Mouse (Mus musculus) heart, postnatal 36 days (tissue): ENCODE measurements at regions not wholly inside any gene's neighbourhood (a gene's known extent, or its start where the extent isn't known, plus 50 kb on each side); places are given as distances from the start of the nearest gene placed in this dataset.

Source experiments
- DNase-seq, 2 experiments: peaks; one replicate each; pipeline ENCODE4 v3.0.0; 2021 to 2022
- intact Hi-C: fragments of 180-260 bp; cut with DNase I; formaldehyde crosslinking; loops from one replicate; pipeline ENCODE4 v1.15.1; 2025

GRCm38 (mm10) chr16:19834128-19834527 lies 74.1 kb downstream of the B3gnt5 start:
- intact Hi-C loops = no loop called here

GRCm38 (mm10) chr16:19834750-19835149 lies 74.7 kb downstream of the B3gnt5 start:
- intact Hi-C loops = no loop called here
- no peak for DNase-seq

More at GRCm38 (mm10) chr16:19834128-19834527, 74.1 kb downstream of the B3gnt5 start:
- no peak for DNase-seq

GRCm38 (mm10) chr16:19839831-19840230 lies 79.8 kb downstream of the B3gnt5 start:
- intact Hi-C loops = loop anchor here (10.0 kb wide), 1 partner anchor 115 kb away; no protein-coding TSS in a partner anchor
- DNase-seq = no peak

- no peak for DNase-seq
- intact Hi-C loops = loop anchor here (10.0 kb wide), 1 partner anchor 118 kb away; no protein-coding TSS in a partner anchor
Measured at GRCm38 (mm10) chr16:19842346-19843025, 82.5 kb downstream of the B3gnt5 start.

- no peak for DNase-seq
- intact Hi-C loops = loop anchor here (10.0 kb wide), 1 partner anchor 119 kb away; no protein-coding TSS in a partner anchor
Measured at GRCm38 (mm10) chr16:19843738-19844137, 83.7 kb downstream of the B3gnt5 start.

- intact Hi-C loops = loop anchor here (10.0 kb wide), 1 partner anchor 124 kb away; no protein-coding TSS in a partner anchor
- no peak for DNase-seq
Measured at GRCm38 (mm10) chr16:19848395-19848794, 88.4 kb downstream of the B3gnt5 start.

GRCm38 (mm10) chr16:19865306-19865705 lies 105.3 kb downstream of the B3gnt5 start:
- no peak for DNase-seq
- intact Hi-C loops = no loop called here

- intact Hi-C loops = no loop called here
- no peak for DNase-seq
Measured at GRCm38 (mm10) chr16:19865931-19866330, 105.9 kb downstream of the B3gnt5 start.

GRCm38 (mm10) chr16:19869425-19869824 lies 109.4 kb downstream of the B3gnt5 start:
- intact Hi-C loops = no loop called here
- DNase-seq = no peak

GRCm38 (mm10) chr16:19876861-19877554 lies 105.8 kb downstream of the Klhl6 start:
- intact Hi-C loops = no loop called here
- DNase-seq = no peak

- intact Hi-C loops = no loop called here
- no peak for DNase-seq
Measured at GRCm38 (mm10) chr16:19882961-19883360, 99.9 kb downstream of the Klhl6 start.

- intact Hi-C loops = no loop called here
Measured at GRCm38 (mm10) chr16:19883776-19884513, 98.9 kb downstream of the Klhl6 start.

GRCm38 (mm10) chr16:19884535-19884934 lies 98.3 kb downstream of the Klhl6 start:
- no peak for DNase-seq
- intact Hi-C loops = no loop called here

More at GRCm38 (mm10) chr16:19883776-19884513, 98.9 kb downstream of the Klhl6 start:
- peak in 1 of 2 experiments; percentile 18 for DNase-seq

- DNase-seq = no peak
- intact Hi-C loops = no loop called here
Measured at GRCm38 (mm10) chr16:19886596-19886995, 96.2 kb downstream of the Klhl6 start.

- intact Hi-C loops = no loop called here
- DNase-seq = no peak
Measured at GRCm38 (mm10) chr16:19889576-19889975, 93.3 kb downstream of the Klhl6 start.

GRCm38 (mm10) chr16:19891441-19891840 lies 91.4 kb downstream of the Klhl6 start:
- no peak for DNase-seq
- intact Hi-C loops = no loop called here

- DNase-seq = no peak
- intact Hi-C loops = no loop called here
Measured at GRCm38 (mm10) chr16:19894435-19894994, 88.3 kb downstream of the Klhl6 start.
